Mouse (Mus musculus) cerebellum, adult 2 months (tissue): ENCODE data around the gene Ahsg.

Experiments
- CTCF ChIP-seq: fragments of 200-500 bp; IDR thresholded peaks from 2 replicates; pipeline ENCODE4 v1.5.1; 2011; ENCODE audit warnings: low read depth, mild to moderate bottlenecking, control low read depth, low read length, moderate library complexity, borderline replicate concordance; ENCODE audit not compliant: insufficient read depth
- POLR2A ChIP-seq: fragments of 200-500 bp; IDR thresholded peaks from 2 replicates; pipeline ENCODE4 v1.6.1; 2011; ENCODE audit warnings: low read length, control low read depth, borderline replicate concordance; ENCODE audit not compliant: insufficient read depth

DNA sequence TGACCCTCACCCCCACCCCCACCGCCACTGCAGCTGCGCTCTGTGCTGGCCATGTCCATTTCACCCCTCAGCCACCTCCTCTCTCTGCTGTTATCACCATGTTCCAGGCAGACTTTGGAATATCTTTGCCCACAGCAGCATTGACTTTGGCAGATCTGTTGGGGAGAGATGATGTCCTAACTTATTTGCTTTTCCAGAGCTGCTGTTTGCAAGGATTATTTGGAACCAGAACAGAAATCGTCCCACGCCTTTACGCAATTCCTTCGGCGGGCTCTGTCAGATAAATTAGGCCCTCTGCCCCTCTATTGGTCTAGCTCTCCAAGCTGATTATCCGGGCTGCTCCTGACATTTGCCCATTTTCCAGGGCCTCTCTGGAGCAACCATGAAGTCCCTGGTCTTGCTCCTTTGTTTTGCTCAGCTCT, 667 bp downstream of the Ahsg start:
- TF ChIP-seq POLR2A = no peak
- TF ChIP-seq CTCF = no peak
